Mouse (Mus musculus) hindbrain, embryonic 11.5 days (tissue): ENCODE measurements around the gene Eng. TPM values are rescaled to one million over a fixed set of nuclear protein-coding genes. Genes with fewer than 3 reads are reported as not detected.

Experiments
- ATAC-seq: fragments of 200-750 bp; cut with Nextera tagmentation; 2 replicates; pipeline ENCODE4 v1.8.0; 2017; ENCODE audit warnings: mild to moderate bottlenecking, moderate TSS enrichment, moderate library complexity; ENCODE audit not compliant: low FRiP score
- DNase-seq: peaks from one replicate; pipeline ENCODE4 v3.0.0-alpha.2; 2015; ENCODE audit warnings: low spot score
- H3K27ac ChIP-seq: fragments of 300-500 bp; sonication (generic); 2 replicates; pipeline ENCODE4 v1.5.1; 2014; ENCODE audit warnings: mild to moderate bottlenecking, low read depth, low read length
- H3K27me3 ChIP-seq: fragments of 300-500 bp; sonication (generic); 2 replicates; pipeline ENCODE4 v1.6.1; 2014; ENCODE audit warnings: mild to moderate bottlenecking, low read length, moderate library complexity, mixed read lengths; ENCODE audit not compliant: control insufficient read depth, insufficient read depth
- H3K36me3 ChIP-seq: fragments of 300-500 bp; sonication (generic); 2 replicates; pipeline ENCODE4 v1.6.1; 2014; ENCODE audit warnings: mild to moderate bottlenecking, low read length, moderate library complexity, mixed read lengths; ENCODE audit not compliant: control insufficient read depth, insufficient read depth
- H3K4me1 ChIP-seq: fragments of 300-500 bp; sonication (generic); replicated peaks from 2 replicates; pipeline ENCODE4 v1.6.1; 2014; ENCODE audit warnings: low read length, mixed read lengths; ENCODE audit not compliant: control insufficient read depth, insufficient read depth
- H3K4me2 ChIP-seq: fragments of 300-500 bp; sonication (generic); replicated peaks from 2 replicates; pipeline ENCODE4 v1.6.1; 2014; ENCODE audit warnings: mild to moderate bottlenecking, low read depth, low read length
- H3K4me3 ChIP-seq: fragments of 300-500 bp; sonication (generic); 2 replicates; pipeline ENCODE4 v1.5.1; 2014; ENCODE audit warnings: low read depth, low read length
- H3K9ac ChIP-seq: fragments of 300-500 bp; sonication (generic); 2 replicates; pipeline ENCODE4 v1.6.1; 2014; ENCODE audit warnings: low read depth, low read length
- H3K9me3 ChIP-seq: fragments of 300-500 bp; sonication (generic); 2 replicates; pipeline ENCODE4 v1.6.1; 2016; ENCODE audit warnings: low read length; ENCODE audit not compliant: control insufficient read depth
- WGBS: fragments of 180-500 bp; shearing (Covaris S2); extraction: QIAGEN DNeasy Blood & Tissue Kit; methylation state at CpG from one replicate; pipeline ENCODE4 v1.1.7; 2014; 5-methylcytosine and 5-hydroxymethylcytosine counted together
- polyA plus RNA-seq: library from polyadenylated mRNA; unstranded; fragments of >200 nt; fragmentation: Nextera tagmentation; extraction: Ambion mirVana; gene quantifications from 2 replicates; pipeline ENCODE4 v1.2.1, GENCODE M21; 2014

The Eng gene
- polyA plus RNA-seq, 1 experiment from 2014 or later = 23.1 TPM

- DNase-seq (no peak), ATAC-seq (no peak)
- Histone ChIP-seq H3K4me2 (no peak overlapping the region), H3K27ac (no peak overlapping the region), H3K36me3 (no peaks in the 10 kb centered on the region), H3K27me3 (no peaks in the 10 kb centered on the region), H3K9me3 (no peaks in the 10 kb centered on the region), H3K4me3 (no peak overlapping the region), H3K4me1 (0 out of 2 replicates have a peak, but pooled peaks cover 2% of the 10 kb centered on the region), H3K9ac (no peak overlapping the region)
- WGBS = 83% methylated on average over 8 of the region's 8 CpGs
Observed at GRCm38 (mm10) chr2:32644799-32645475, 1.5 kb upstream of the Eng start.

GRCm38 (mm10) chr2:32645647-32646046 lies 748 bp upstream of the Eng start:
- H3K9ac ChIP-seq = no peak overlapping the region
- no peaks in the 10 kb centered on the region for H3K27me3 ChIP-seq
- no peaks in the 10 kb centered on the region for H3K36me3 ChIP-seq
- H3K4me1 ChIP-seq = 0 out of 2 replicates have a peak, but pooled peaks cover under 1% of the 10 kb centered on the region
- no peak overlapping the region for H3K4me3 ChIP-seq
- no peaks in the 10 kb centered on the region for H3K9me3 ChIP-seq
- DNase-seq (no peak), ATAC-seq (no peak)
- H3K4me2 ChIP-seq = no peak overlapping the region
- WGBS = 65% methylated on average over 3 of the region's 3 CpGs
- H3K27ac ChIP-seq = no peak overlapping the region

DNA sequence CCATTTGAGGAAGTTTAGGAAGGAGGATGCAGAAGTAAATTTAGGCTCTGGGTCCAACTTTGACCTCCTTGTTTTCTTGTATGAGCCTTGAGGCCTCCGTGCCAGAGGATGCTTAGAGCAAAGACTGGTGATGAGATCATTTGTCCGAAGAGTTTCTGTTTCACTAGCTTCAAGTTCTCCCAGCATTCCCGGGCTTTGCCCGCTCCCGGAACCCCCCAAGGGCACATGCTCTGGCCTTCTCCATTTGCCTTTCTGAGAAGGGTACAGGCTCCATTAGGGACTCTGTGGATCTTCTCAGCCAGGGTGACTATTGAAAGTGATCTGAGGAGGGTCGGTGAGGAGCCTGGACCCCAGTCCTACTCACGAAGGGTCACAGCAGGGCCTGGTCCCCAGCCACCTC lies 971 bp downstream of the Eng start:
- H3K9ac ChIP-seq = no peak overlapping the region
- DNase-seq (no peak), ATAC-seq (no peak)
- no peak overlapping the region for H3K4me2 ChIP-seq
- no peaks in the 10 kb centered on the region for H3K9me3 ChIP-seq
- H3K36me3 ChIP-seq = no peaks in the 10 kb centered on the region
- WGBS = 91% methylated on average over 7 of the region's 7 CpGs
- H3K27me3 ChIP-seq = no peaks in the 10 kb centered on the region
- H3K4me3 ChIP-seq = 0 out of 2 replicates have a peak overlapping the region, but pooled peaks have one; percentile 6
- H3K4me1 ChIP-seq = no peaks in the 10 kb centered on the region
- H3K27ac ChIP-seq = no peak overlapping the region

GRCm38 (mm10) chr2:32653764-32654163 lies 7.4 kb downstream of the Eng start:
- no peaks in the 10 kb centered on the region for H3K36me3 ChIP-seq
- H3K9ac ChIP-seq = no peak overlapping the region
- no peak overlapping the region for H3K27ac ChIP-seq
- no peak for ATAC-seq
- H3K9me3 ChIP-seq = no peaks in the 10 kb centered on the region
- H3K27me3 ChIP-seq = no peaks in the 10 kb centered on the region
- H3K4me1 ChIP-seq = no peaks in the 10 kb centered on the region
- DNase-seq = no peak
- no peak overlapping the region for H3K4me3 ChIP-seq
- 39% methylated on average over 7 of the region's 7 CpGs for WGBS
- H3K4me2 ChIP-seq = no peak overlapping the region

DNA sequence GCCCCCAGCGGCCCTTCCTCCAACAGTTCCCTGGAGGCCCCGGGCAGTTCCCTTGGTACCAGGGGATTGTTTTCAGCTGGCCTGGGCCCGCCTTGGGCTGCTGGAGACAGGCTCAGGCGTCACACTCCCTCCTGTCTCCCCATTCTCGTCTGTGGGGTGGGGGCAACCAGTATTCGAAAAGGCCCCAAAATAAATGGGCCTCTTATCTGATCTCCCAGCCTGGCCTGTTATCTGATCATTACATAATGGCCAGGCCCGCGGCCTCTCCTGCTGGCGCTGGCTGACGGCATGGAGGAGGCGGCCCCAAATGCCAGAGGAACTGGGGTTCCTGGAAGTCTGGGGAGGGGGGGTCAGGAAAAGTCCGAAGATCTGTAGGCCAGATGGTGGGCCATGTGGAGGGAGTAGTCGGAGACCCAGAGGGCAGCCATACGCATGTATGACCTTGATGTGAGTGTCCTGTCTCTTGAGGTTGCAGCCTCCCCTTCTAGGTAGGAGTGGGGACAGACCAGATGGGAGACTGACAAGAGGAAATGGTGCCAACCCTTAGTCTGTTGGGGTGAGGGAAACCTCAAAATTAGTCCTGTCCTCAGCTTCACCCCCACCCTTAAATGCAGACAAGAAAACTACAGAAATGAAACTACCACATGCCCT lies 8.5 kb downstream of the Eng start:
- Histone ChIP-seq H3K9ac (no peak overlapping the region), H3K4me3 (no peak overlapping the region), H3K36me3 (no peaks in the 10 kb centered on the region), H3K4me1 (no peaks in the 10 kb centered on the region), H3K27ac (0 out of 2 replicates have a peak overlapping the region, but pooled peaks have one; percentile 37), H3K4me2 (no peak overlapping the region), H3K9me3 (no peaks in the 10 kb centered on the region), H3K27me3 (no peaks in the 10 kb centered on the region)
- ATAC-seq (no peak), DNase-seq (no peak)
- WGBS = 77% methylated on average over 14 of the region's 14 CpGs

DNA sequence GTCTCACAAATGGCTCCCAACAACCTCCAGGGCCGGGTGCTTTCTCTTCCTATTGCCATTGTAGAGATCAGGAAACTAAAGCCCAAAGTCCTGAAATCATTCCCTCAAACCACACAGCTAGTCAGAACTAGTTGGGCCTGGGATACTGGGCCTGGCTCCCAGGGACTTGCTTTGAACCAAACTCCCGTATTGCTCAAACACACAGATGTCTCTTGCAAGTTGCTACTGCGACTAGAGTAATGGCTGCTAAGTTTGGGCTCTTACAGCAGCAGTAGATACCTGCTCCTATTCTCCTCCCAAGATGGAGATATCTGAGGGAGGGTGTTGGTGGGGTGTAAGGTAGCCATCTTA lies 9.0 kb downstream of the Eng start:
- Histone ChIP-seq H3K27ac (peak overlapping the region; percentile 37; the same call in 1 of the 2 replicates), H3K36me3 (no peaks in the 10 kb centered on the region), H3K27me3 (no peaks in the 10 kb centered on the region), H3K9ac (no peak overlapping the region), H3K4me2 (no peak overlapping the region), H3K4me1 (no peaks in the 10 kb centered on the region), H3K9me3 (no peaks in the 10 kb centered on the region), H3K4me3 (no peak overlapping the region)
- DNase-seq (no peak), ATAC-seq (no peak)
- 91% methylated on average over 3 of the region's 3 CpGs for WGBS

- Histone ChIP-seq H3K36me3 (no peaks in the 10 kb centered on the region), H3K4me1 (no peaks in the 10 kb centered on the region), H3K27me3 (no peaks in the 10 kb centered on the region), H3K4me3 (no peak overlapping the region), H3K27ac (peak overlapping the region; percentile 37; the same call in 1 of the 2 replicates), H3K4me2 (no peak overlapping the region), H3K9me3 (no peaks in the 10 kb centered on the region), H3K9ac (no peak overlapping the region)
- DNase-seq (peak; percentile 42), ATAC-seq (no peak)
- WGBS = 71% methylated on average over 12 of the region's 12 CpGs
Observed at GRCm38 (mm10) chr2:32655826-32656225, 9.4 kb downstream of the Eng start.

DNA sequence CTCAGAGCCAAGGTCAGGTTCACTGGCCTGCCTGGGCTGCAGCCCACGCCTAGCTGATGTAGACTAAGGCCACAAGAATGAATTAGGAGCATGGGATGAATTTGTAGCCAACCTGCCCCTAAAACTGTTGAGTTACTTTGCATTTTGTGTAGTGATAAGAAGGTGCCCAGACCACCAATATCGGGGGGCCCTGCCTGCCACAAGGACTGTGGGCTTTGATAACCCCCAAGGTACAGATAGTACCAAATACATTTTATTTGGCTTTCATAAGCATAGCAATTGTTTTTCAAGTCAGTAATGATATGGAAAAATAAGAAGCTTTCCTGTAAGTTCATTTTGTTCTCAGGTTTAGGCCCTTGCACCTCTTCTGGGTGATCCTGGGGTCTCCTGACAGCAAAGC lies 12.5 kb downstream of the Eng start:
- Histone ChIP-seq H3K27ac (no peak overlapping the region), H3K36me3 (no peaks in the 10 kb centered on the region)
- 80% methylated on average over 2 of the region's 2 CpGs for WGBS

More for the DNA sequence above, 12.5 kb downstream of the Eng start:
- DNase-seq (no peak), ATAC-seq (no peak)
- H3K4me2 ChIP-seq = no peak overlapping the region
- no peaks in the 10 kb centered on the region for H3K9me3 ChIP-seq
- H3K27me3 ChIP-seq = no peaks in the 10 kb centered on the region
- H3K4me3 ChIP-seq = no peak overlapping the region
- H3K4me1 ChIP-seq = no peaks in the 10 kb centered on the region
- H3K9ac ChIP-seq = no peak overlapping the region
